Mouse (Mus musculus): ENCODE data around the gene Exph5. TPM values are rescaled to one million over a fixed set of nuclear protein-coding genes. Genes with fewer than 3 reads are reported as not detected.

Gene Exph5
- polyA plus RNA-seq, 2 experiments = 0.47 to 1.9 TPM

DNA sequence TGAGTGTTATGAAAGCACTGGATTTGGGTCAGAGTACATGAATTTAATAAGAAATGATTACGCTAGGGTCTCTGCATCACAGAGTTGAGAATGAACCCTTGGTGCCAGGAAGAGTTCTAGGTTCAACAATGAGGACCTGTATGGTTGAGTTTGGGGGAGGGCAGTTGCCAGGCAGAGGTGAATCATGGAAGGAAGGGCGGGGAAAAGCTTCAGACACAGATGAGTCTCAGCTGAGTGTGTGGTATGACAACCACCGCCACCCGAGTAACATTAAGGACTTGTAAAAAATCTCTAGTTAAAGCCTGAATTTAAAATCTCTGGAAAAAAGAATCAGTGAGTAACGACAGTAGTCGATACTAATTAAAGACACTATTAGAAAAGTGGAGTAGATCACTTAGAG, 14.7 kb upstream of the Exph5 start:
- Histone ChIP-seq H3K9ac (ENCODE audit: low read depth, low read length, severe bottlenecking) (no peak overlapping the region), H3K9me3 (ENCODE audit: control insufficient read depth, low read length) (no peaks in the 10 kb centered on the region), H3K4me1 (ENCODE audit: control insufficient read depth, insufficient read depth, low read length) (no peaks in the 10 kb centered on the region), H3K27ac (replicated peaks; ENCODE audit: low read depth, low read length) (no peak overlapping the region), H3K36me3 (ENCODE audit: control insufficient read depth, insufficient read depth, low read length) (no peaks in the 10 kb centered on the region), H3K4me3 (replicated peaks; ENCODE audit: low read length) (no peak overlapping the region), H3K4me2 (replicated peaks; ENCODE audit: low read depth, low read length, severe bottlenecking) (no peak overlapping the region), H3K27me3 (ENCODE audit: control insufficient read depth, insufficient read depth, low read length) (no peaks in the 10 kb centered on the region)
- 68% methylated on average over 6 of the region's 6 CpGs for WGBS
- DNase-seq (ENCODE audit: low spot score) (no peak), ATAC-seq (ENCODE audit: low FRiP score, low read depth) (no peak)
- no peak for TF ChIP-seq POLR2A (IDR thresholded peaks at IDR 0.05; ENCODE audit: borderline replicate concordance, extremely low read depth, insufficient read depth, insufficient read length)

DNA sequence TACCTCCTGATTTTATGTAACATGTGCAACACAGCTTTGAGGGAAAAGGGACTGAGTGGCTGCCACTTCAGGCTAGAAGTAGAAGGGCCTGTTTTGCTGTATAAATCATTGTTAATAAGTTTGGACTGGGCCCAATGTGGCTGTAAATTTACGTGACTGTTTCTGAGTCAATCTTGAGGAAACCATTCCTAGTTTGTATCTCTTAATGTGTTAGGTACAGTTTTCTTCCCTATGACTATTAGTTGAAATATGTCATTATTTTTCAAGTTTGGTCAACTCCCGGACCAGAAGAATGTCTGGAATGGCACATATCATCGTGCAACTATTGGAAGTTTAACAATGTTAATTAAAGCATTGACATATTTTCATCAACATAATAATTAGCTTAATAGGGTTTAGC, 11.5 kb upstream of the Exph5 start:
- DNase-seq (ENCODE audit: low spot score) = no peak

DNA sequence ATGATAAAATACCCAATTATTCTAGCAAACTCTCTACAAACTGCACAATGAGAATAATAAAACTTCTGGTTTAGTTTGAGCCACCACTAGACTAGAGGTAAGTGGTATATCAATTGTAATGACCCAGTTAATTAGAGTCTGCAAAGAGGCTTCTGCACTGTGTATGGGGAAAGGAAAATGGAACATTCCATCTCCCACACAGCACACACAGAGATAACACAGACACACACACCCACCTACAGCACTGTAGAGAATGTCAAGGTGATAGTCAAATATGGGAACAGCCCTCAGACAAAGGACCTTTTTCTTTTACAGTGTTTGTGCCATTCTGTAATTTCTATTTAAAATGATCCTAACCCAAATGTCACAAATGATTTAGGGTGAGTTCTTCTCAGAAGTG, 8.6 kb upstream of the Exph5 start:
- Histone ChIP-seq H3K9me3 (ENCODE audit: control insufficient read depth, low read length) (no peaks in the 10 kb centered on the region), H3K9ac (ENCODE audit: low read depth, low read length, severe bottlenecking) (no peak overlapping the region), H3K4me1 (ENCODE audit: control insufficient read depth, insufficient read depth, low read length) (no peaks in the 10 kb centered on the region), H3K27ac (replicated peaks; ENCODE audit: low read depth, low read length) (no peak overlapping the region), H3K4me3 (replicated peaks; ENCODE audit: low read length) (no peak overlapping the region), H3K36me3 (ENCODE audit: control insufficient read depth, insufficient read depth, low read length) (no peaks in the 10 kb centered on the region), H3K27me3 (ENCODE audit: control insufficient read depth, insufficient read depth, low read length) (no peaks in the 10 kb centered on the region), H3K4me2 (replicated peaks; ENCODE audit: low read depth, low read length, severe bottlenecking) (no peak overlapping the region)
- ATAC-seq (ENCODE audit: low FRiP score, low read depth) (no peak), DNase-seq (ENCODE audit: low spot score) (no peak)
- TF ChIP-seq POLR2A (IDR thresholded peaks at IDR 0.05; ENCODE audit: borderline replicate concordance, extremely low read depth, insufficient read depth, insufficient read length) = no peak

More for the DNA sequence above, 11.5 kb upstream of the Exph5 start:
- WGBS = 56% methylated on average over 3 of the region's 3 CpGs
- no peaks in the 10 kb centered on the region for H3K36me3 ChIP-seq (ENCODE audit: control insufficient read depth, insufficient read depth, low read length)
- H3K27ac ChIP-seq (replicated peaks; ENCODE audit: low read depth, low read length) = no peak overlapping the region
- H3K27me3 ChIP-seq (ENCODE audit: control insufficient read depth, insufficient read depth, low read length) = no peaks in the 10 kb centered on the region
- no peak overlapping the region for H3K4me2 ChIP-seq (replicated peaks; ENCODE audit: low read depth, low read length, severe bottlenecking)
- H3K9ac ChIP-seq (ENCODE audit: low read depth, low read length, severe bottlenecking) = no peak overlapping the region
- no peak for ATAC-seq (ENCODE audit: low FRiP score, low read depth)
- H3K4me3 ChIP-seq (replicated peaks; ENCODE audit: low read length) = no peak overlapping the region
- H3K4me1 ChIP-seq (ENCODE audit: control insufficient read depth, insufficient read depth, low read length) = no peaks in the 10 kb centered on the region
- H3K9me3 ChIP-seq (ENCODE audit: control insufficient read depth, low read length) = no peaks in the 10 kb centered on the region
- TF ChIP-seq POLR2A (IDR thresholded peaks at IDR 0.05; ENCODE audit: borderline replicate concordance, extremely low read depth, insufficient read depth, insufficient read length) = no peak

GRCm38 (mm10) chr9:53301801-53302311, 386 bp downstream of the Exph5 start:
- H3K27ac ChIP-seq (replicated peaks; ENCODE audit: low read depth, low read length) = no peak overlapping the region
- no peaks in the 10 kb centered on the region for H3K9me3 ChIP-seq (ENCODE audit: control insufficient read depth, low read length)
- H3K36me3 ChIP-seq (ENCODE audit: control insufficient read depth, insufficient read depth, low read length) = no peaks in the 10 kb centered on the region
- peak overlapping the region; percentile 30 for H3K4me3 ChIP-seq (replicated peaks; ENCODE audit: low read length)
- H3K9ac ChIP-seq (ENCODE audit: low read depth, low read length, severe bottlenecking) = peak overlapping the region; percentile 32
- peaks cover 8% of the 10 kb centered on the region for H3K27me3 ChIP-seq (ENCODE audit: control insufficient read depth, insufficient read depth, low read length)
- WGBS = 4% methylated on average over 19 of the region's 19 CpGs
- peak overlapping the region; percentile 60 for H3K4me2 ChIP-seq (replicated peaks; ENCODE audit: low read depth, low read length, severe bottlenecking)
- DNase-seq (ENCODE audit: low spot score) (peak; percentile 13), ATAC-seq (ENCODE audit: low FRiP score, low read depth) (no peak)
- 0 out of 2 replicates have a peak, but pooled peaks cover 3% of the 10 kb centered on the region for H3K4me1 ChIP-seq (ENCODE audit: control insufficient read depth, insufficient read depth, low read length)
- no peak for TF ChIP-seq POLR2A (IDR thresholded peaks at IDR 0.05; ENCODE audit: borderline replicate concordance, extremely low read depth, insufficient read depth, insufficient read length)

- H3K27me3 ChIP-seq (ENCODE audit: control insufficient read depth, insufficient read depth, low read length) = peaks cover 8% of the 10 kb centered on the region
- DNase-seq (ENCODE audit: low spot score) (no peak), ATAC-seq (ENCODE audit: low FRiP score, low read depth) (no peak)
- H3K36me3 ChIP-seq (ENCODE audit: control insufficient read depth, insufficient read depth, low read length) = no peaks in the 10 kb centered on the region
- H3K4me1 ChIP-seq (ENCODE audit: control insufficient read depth, insufficient read depth, low read length) = 0 out of 2 replicates have a peak, but pooled peaks cover 3% of the 10 kb centered on the region
- H3K4me3 ChIP-seq (replicated peaks; ENCODE audit: low read length) = no peak overlapping the region
- no peak overlapping the region for H3K9ac ChIP-seq (ENCODE audit: low read depth, low read length, severe bottlenecking)
- H3K4me2 ChIP-seq (replicated peaks; ENCODE audit: low read depth, low read length, severe bottlenecking) = peak overlapping the region; percentile 60; the same call in 1 of the 2 replicates
- TF ChIP-seq POLR2A (IDR thresholded peaks at IDR 0.05; ENCODE audit: borderline replicate concordance, extremely low read depth, insufficient read depth, insufficient read length) = no peak
- no peak overlapping the region for H3K27ac ChIP-seq (replicated peaks; ENCODE audit: low read depth, low read length)
- WGBS = 61% methylated on average over 5 of the region's 5 CpGs
- H3K9me3 ChIP-seq (ENCODE audit: control insufficient read depth, low read length) = no peaks in the 10 kb centered on the region
These were observed 945 bp downstream of the Exph5 start for GRCm38 (mm10) chr9:53302415-53302814.

DNA sequence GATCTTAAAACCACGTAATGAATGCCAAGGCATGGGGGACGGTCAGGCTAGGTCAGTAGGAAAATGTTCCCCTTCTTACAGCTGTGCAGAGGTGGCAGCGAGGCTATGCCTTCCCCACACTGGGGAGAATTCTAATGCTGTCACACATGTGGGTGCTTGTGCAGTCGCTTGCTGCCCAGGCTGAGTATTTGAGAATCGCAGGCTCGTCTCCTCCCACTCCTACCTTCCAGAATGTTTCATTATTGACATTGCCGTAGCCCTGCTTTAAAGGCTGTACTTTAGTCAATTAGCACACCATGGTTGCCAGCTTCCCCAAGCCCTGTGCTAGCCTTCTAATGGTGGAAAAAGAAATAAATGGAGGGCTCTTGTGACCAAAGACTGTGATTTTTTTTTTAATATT, 6.4 kb downstream of the Exph5 start:
- WGBS = 72% methylated on average over 7 of the region's 7 CpGs
- Histone ChIP-seq H3K4me1 (ENCODE audit: control insufficient read depth, insufficient read depth, low read length) (no peaks in the 10 kb centered on the region), H3K4me2 (replicated peaks; ENCODE audit: low read depth, low read length, severe bottlenecking) (no peak overlapping the region), H3K9ac (ENCODE audit: low read depth, low read length, severe bottlenecking) (no peak overlapping the region), H3K27me3 (ENCODE audit: control insufficient read depth, insufficient read depth, low read length) (peaks cover 3% of the 10 kb centered on the region), H3K9me3 (ENCODE audit: control insufficient read depth, low read length) (no peaks in the 10 kb centered on the region), H3K4me3 (replicated peaks; ENCODE audit: low read length) (no peak overlapping the region), H3K27ac (replicated peaks; ENCODE audit: low read depth, low read length) (no peak overlapping the region), H3K36me3 (ENCODE audit: control insufficient read depth, insufficient read depth, low read length) (no peaks in the 10 kb centered on the region)
- DNase-seq (ENCODE audit: low spot score) (no peak), ATAC-seq (ENCODE audit: low FRiP score, low read depth) (no peak)
- TF ChIP-seq POLR2A (IDR thresholded peaks at IDR 0.05; ENCODE audit: borderline replicate concordance, extremely low read depth, insufficient read depth, insufficient read length) = no peak
